Mouse (Mus musculus): Measurements from ENCODE around the gene Spata31d1a. TPM values are rescaled to one million over a fixed set of nuclear protein-coding genes. Genes with fewer than 3 reads are reported as not detected.
A peak's percentile ranks its signal among the peaks of the same experiment; 100 is the strongest.

Gene Spata31d1a
- total and polyA plus RNA-seq, 3 experiments: 0.14 TPM; not detected in 2

DNA sequence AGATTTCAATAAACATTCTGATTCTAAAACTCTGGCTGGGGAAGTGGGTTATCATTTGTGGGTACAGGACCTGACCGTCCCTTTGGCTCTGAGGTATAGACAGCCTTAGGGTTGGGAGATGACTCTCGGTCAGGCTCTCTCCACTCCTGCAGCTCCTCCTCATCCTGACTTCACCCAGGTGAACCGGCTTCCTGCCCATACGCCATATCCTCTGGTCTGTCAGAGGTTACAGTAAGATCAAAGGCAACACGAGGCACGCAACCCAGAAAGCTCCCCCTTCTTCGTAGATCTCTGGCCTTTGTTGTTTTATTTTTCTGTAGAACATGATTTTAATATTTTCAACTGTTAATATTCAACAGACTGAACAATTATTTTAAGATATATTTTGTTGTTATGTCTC lies 14.3 kb downstream of the Spata31d1a start:
- no peak for TF ChIP-seq EP300 (IDR thresholded peaks at IDR 0.05; ENCODE audit: insufficient read depth, low read depth, low read length)
- no peak for TF ChIP-seq POLR2A (IDR thresholded peaks at IDR 0.05; ENCODE audit: insufficient read depth, low read depth, low read length)
- TF ChIP-seq CTCF (IDR thresholded peaks at IDR 0.05): no peak
- WGBS: 86% methylated on average over 7 of the region's 7 CpGs

DNA sequence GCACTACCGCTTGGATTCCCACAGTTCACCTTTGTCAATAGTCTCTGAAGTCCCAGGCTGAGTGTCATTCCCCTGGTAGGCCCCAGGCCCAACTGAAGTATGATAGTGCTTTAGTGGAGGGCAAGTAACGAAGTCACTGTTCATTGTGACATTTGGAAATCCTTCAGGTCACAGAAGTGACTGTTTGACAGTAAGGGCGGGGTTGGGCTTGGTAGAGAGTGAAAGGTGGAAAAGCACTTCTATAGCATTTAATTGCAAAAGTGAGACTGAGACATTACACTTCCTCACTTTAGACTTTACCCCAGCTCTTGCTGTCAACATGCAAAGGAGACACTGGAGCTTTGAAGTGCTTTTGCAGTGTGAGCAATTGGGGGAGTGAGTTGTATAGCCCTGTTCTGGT lies 16.1 kb downstream of the Spata31d1a start, which contains the start of gene 4921517D22Rik:
Gene 4921517D22Rik (minus strand): TSS at position 101 of the 400 bp plus-strand sequence.
- Histone ChIP-seq H3K4me3 (no peak within 1 kb of the TSS), H3K9ac (ENCODE audit: low read depth, low read length) (no peak within 1 kb of the TSS), H3K27ac (no peak within 1 kb of the TSS), H3K79me2 (replicated peaks; ENCODE audit: control insufficient read depth, insufficient read depth, low read length) (no peaks in the 10 kb centered on the region), H3K27me3 (ENCODE audit: control insufficient read depth, insufficient read depth, low read length) (no peaks in the 10 kb centered on the region), H3K4me1 (ENCODE audit: control insufficient read depth, insufficient read depth, low read length) (no peaks in the 10 kb centered on the region), H3K36me3 (ENCODE audit: control insufficient read depth, insufficient read depth, low read length) (no peaks in the 10 kb centered on the region)
- no peak for TF ChIP-seq EP300 (IDR thresholded peaks at IDR 0.05; ENCODE audit: insufficient read depth, low read depth, low read length)
- no peak for TF ChIP-seq POLR2A (IDR thresholded peaks at IDR 0.05; ENCODE audit: insufficient read depth, low read depth, low read length)
- WGBS: 92% methylated on average over 3 of the region's 3 CpGs
- DNase-seq: no peak
- intact Hi-C loops (cut with DNase I): no loop called here

More for the DNA sequence above, 14.3 kb downstream of the Spata31d1a start:
- Histone ChIP-seq H3K4me3 (no peak overlapping the region), H3K27ac (no peak overlapping the region), H3K27me3 (ENCODE audit: control insufficient read depth, insufficient read depth, low read length) (no peaks in the 10 kb centered on the region), H3K4me1 (ENCODE audit: control insufficient read depth, insufficient read depth, low read length) (no peaks in the 10 kb centered on the region), H3K36me3 (ENCODE audit: control insufficient read depth, insufficient read depth, low read length) (no peaks in the 10 kb centered on the region), H3K79me2 (replicated peaks; ENCODE audit: control insufficient read depth, insufficient read depth, low read length) (no peaks in the 10 kb centered on the region), H3K9ac (ENCODE audit: low read depth, low read length) (no peak overlapping the region)
- no peak for DNase-seq
- intact Hi-C loops (cut with DNase I): no loop called here

DNA sequence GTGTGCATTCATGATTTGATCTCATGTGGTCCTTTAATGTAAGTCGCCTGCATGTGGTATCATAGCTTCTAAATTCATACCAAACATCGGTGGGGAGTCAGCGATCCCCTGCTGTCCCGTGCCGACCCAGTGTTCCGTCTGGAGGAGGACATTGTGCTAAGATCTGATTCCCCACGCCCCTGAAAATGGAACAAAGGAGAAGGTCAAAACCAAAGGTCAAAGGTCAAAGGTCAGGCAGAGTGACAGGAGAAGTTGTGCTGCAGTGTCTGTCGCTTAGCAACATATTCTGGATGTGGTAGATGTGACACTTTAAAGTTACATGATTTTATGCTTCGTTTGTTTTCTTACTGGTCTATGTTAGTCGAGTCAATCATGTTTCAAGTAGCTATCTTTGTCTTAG lies 18.7 kb downstream of the Spata31d1a start:
- no peak for DNase-seq
- Histone ChIP-seq H3K27ac (no peak overlapping the region), H3K79me2 (replicated peaks; ENCODE audit: control insufficient read depth, insufficient read depth, low read length) (no peaks in the 10 kb centered on the region), H3K9ac (ENCODE audit: low read depth, low read length) (no peak overlapping the region), H3K4me1 (ENCODE audit: control insufficient read depth, insufficient read depth, low read length) (no peaks in the 10 kb centered on the region), H3K36me3 (ENCODE audit: control insufficient read depth, insufficient read depth, low read length) (no peaks in the 10 kb centered on the region), H3K27me3 (ENCODE audit: control insufficient read depth, insufficient read depth, low read length) (no peaks in the 10 kb centered on the region), H3K4me3 (no peak overlapping the region)
- TF ChIP-seq CTCF (IDR thresholded peaks at IDR 0.05) (no peak), POLR2A (IDR thresholded peaks at IDR 0.05; ENCODE audit: insufficient read depth, low read depth, low read length) (no peak), EP300 (IDR thresholded peaks at IDR 0.05; ENCODE audit: insufficient read depth, low read depth, low read length) (no peak)
- intact Hi-C loops (cut with DNase I): no loop called here
- WGBS: 84% methylated on average over 10 of the region's 10 CpGs

DNA sequence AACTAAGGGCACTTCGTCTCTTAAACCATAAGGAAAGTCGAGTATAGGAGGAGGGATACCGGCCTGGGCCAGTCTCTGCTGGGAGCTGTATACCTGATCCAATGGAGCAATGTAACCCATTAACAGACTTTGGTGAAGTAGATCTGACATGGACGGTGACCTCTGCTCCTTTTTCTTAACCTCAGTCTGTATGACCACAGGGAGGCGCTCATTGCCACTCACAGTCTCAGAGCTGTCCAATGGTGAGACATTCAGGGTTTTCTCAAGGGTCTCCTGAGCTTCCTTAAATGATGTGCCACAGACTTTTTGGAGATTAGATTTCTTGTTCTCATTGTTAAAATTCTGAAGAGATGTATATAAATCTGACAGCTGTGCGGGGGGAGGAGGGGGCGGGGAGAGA lies 19.6 kb downstream of the Spata31d1a start:
- no peaks in the 10 kb centered on the region for H3K79me2 ChIP-seq (replicated peaks; ENCODE audit: control insufficient read depth, insufficient read depth, low read length)
- no peak overlapping the region for H3K9ac ChIP-seq (ENCODE audit: low read depth, low read length)
- 84% methylated on average over 7 of the region's 7 CpGs for WGBS
- H3K4me1 ChIP-seq (ENCODE audit: control insufficient read depth, insufficient read depth, low read length): no peaks in the 10 kb centered on the region
- H3K4me3 ChIP-seq: no peak overlapping the region
- no peak for DNase-seq
- H3K27me3 ChIP-seq (ENCODE audit: control insufficient read depth, insufficient read depth, low read length): no peaks in the 10 kb centered on the region
- H3K36me3 ChIP-seq (ENCODE audit: control insufficient read depth, insufficient read depth, low read length): no peaks in the 10 kb centered on the region
- peak; percentile 18 for TF ChIP-seq CTCF (IDR thresholded peaks at IDR 0.05)
- TF ChIP-seq POLR2A (IDR thresholded peaks at IDR 0.05; ENCODE audit: insufficient read depth, low read depth, low read length): no peak
- no peak for TF ChIP-seq EP300 (IDR thresholded peaks at IDR 0.05; ENCODE audit: insufficient read depth, low read depth, low read length)
- intact Hi-C loops (cut with DNase I): no loop called here
- H3K27ac ChIP-seq: no peak overlapping the region

DNA sequence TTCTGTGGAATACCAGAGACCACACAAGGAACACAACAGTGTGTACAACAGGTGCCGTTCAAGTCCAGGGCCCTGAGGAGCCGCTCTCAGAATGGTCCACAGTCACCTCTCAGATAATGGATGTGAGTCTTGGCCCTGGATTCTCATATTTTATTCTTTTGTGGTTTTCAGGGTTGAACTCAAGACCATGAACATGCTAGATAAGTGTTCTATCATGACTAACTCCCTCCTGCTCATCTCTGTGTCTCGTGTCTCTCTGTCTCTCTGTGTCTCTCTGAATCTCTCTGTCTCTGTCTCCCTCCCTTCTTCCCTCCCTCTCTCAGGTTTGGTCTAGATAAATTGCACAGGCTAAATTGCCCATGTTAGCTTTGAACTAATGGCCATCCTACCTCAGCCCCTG lies 20.3 kb downstream of the Spata31d1a start:
- H3K9ac ChIP-seq (ENCODE audit: low read depth, low read length): no peak overlapping the region
- H3K36me3 ChIP-seq (ENCODE audit: control insufficient read depth, insufficient read depth, low read length): no peaks in the 10 kb centered on the region
- TF ChIP-seq EP300 (IDR thresholded peaks at IDR 0.05; ENCODE audit: insufficient read depth, low read depth, low read length) (no peak), CTCF (IDR thresholded peaks at IDR 0.05) (no peak), POLR2A (IDR thresholded peaks at IDR 0.05; ENCODE audit: insufficient read depth, low read depth, low read length) (no peak)
- H3K27ac ChIP-seq: no peak overlapping the region
- DNase-seq: no peak
- H3K4me3 ChIP-seq: no peak overlapping the region
- no peaks in the 10 kb centered on the region for H3K79me2 ChIP-seq (replicated peaks; ENCODE audit: control insufficient read depth, insufficient read depth, low read length)
- H3K4me1 ChIP-seq (ENCODE audit: control insufficient read depth, insufficient read depth, low read length): no peaks in the 10 kb centered on the region
- intact Hi-C loops (cut with DNase I): no loop called here
- no peaks in the 10 kb centered on the region for H3K27me3 ChIP-seq (ENCODE audit: control insufficient read depth, insufficient read depth, low read length)
- 90% methylated on average over 3 of the region's 3 CpGs for WGBS

DNA sequence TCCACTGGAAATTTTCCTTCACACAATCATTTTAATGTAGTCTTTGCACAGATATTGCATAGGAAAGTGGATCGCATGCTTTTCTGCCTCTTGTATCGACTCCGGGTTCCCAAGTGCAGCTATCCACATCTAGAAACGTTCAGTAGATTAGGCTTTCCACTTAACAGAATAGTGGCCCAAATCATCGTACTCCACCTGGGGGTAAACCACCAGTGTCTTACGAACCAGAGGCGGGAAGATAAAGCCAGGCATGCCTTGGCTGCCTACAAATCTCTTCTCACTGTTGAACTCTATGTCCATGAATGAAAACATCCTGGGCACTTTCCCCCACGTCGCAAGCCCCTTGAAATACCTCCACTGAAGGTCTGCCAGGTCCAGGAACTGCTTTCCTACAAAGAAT lies 20.8 kb downstream of the Spata31d1a start:
- no peak overlapping the region for H3K27ac ChIP-seq
- intact Hi-C loops (cut with DNase I): no loop called here
- H3K9ac ChIP-seq (ENCODE audit: low read depth, low read length): no peak overlapping the region
- H3K27me3 ChIP-seq (ENCODE audit: control insufficient read depth, insufficient read depth, low read length): no peaks in the 10 kb centered on the region
- no peaks in the 10 kb centered on the region for H3K79me2 ChIP-seq (replicated peaks; ENCODE audit: control insufficient read depth, insufficient read depth, low read length)
- H3K4me1 ChIP-seq (ENCODE audit: control insufficient read depth, insufficient read depth, low read length): no peaks in the 10 kb centered on the region
- DNase-seq: no peak
- H3K36me3 ChIP-seq (ENCODE audit: control insufficient read depth, insufficient read depth, low read length): no peaks in the 10 kb centered on the region
- WGBS: 74% methylated on average over 9 of the region's 9 CpGs
- TF ChIP-seq CTCF (IDR thresholded peaks at IDR 0.05) (no peak), EP300 (IDR thresholded peaks at IDR 0.05; ENCODE audit: insufficient read depth, low read depth, low read length) (no peak), POLR2A (IDR thresholded peaks at IDR 0.05; ENCODE audit: insufficient read depth, low read depth, low read length) (no peak)
- H3K4me3 ChIP-seq: no peak overlapping the region

All from heart, adult 2 months (tissue).